Mouse (Mus musculus): ENCODE measurements around the gene Car7. TPM values are rescaled to one million over a fixed set of nuclear protein-coding genes. Genes with fewer than 3 reads are reported as not detected.
A peak's percentile ranks its signal among the peaks of the same experiment; 100 is the strongest.
"Not testable (repeated sequence)": the region's sequence is repeated elsewhere in the genome, so short reads cannot be mapped to it uniquely, and the experiment has no call there.

Gene Car7
- total and polyA plus RNA-seq, 2 experiments from 2014 or later = 2.3 to 3.5 TPM

- no peaks in the 10 kb centered on the region for H3K4me1 ChIP-seq (ENCODE audit: insufficient read depth, low read length)
- peak; percentile 92 for TF ChIP-seq CTCF (IDR thresholded peaks at IDR 0.05; ENCODE audit: low read depth)
- ATAC-seq (peak; percentile 94), DNase-seq (ENCODE audit: low spot score) (peak; percentile 96)
- no peaks in the 10 kb centered on the region for H3K27me3 ChIP-seq (ENCODE audit: insufficient read depth, low read length)
- H3K9me3 ChIP-seq (ENCODE audit: low read length) = no peaks in the 10 kb centered on the region
- no peak overlapping the region for H3K9ac ChIP-seq (replicated peaks; ENCODE audit: low read length)
- WGBS = 18% methylated on average over 22 of the region's 22 CpGs
- H3K36me3 ChIP-seq (ENCODE audit: insufficient read depth, low read length) = no peaks in the 10 kb centered on the region
- peak overlapping the region; percentile 42 for H3K4me2 ChIP-seq (ENCODE audit: low read depth, low read length)
- H3K4me3 ChIP-seq (ENCODE audit: low read length) = no peak overlapping the region
- H3K27ac ChIP-seq = no peak overlapping the region
Observed at GRCm38 (mm10) chr8:104564633-104565456, 30.4 kb downstream of the Car7 start.

GRCm38 (mm10) chr8:104565457-104565798 lies 30.9 kb downstream of the Car7 start:
- H3K4me2 ChIP-seq (ENCODE audit: low read depth, low read length) = no peak overlapping the region
- H3K36me3 ChIP-seq (ENCODE audit: insufficient read depth, low read length) = no peaks in the 10 kb centered on the region
- no peak for DNase-seq (ENCODE audit: low spot score)
- 98% methylated on average over 5 of the region's 5 CpGs for WGBS
- ATAC-seq = peak; percentile 10; the same call in 1 of the 2 replicates
- no peak overlapping the region for H3K9ac ChIP-seq (replicated peaks; ENCODE audit: low read length)
- no peaks in the 10 kb centered on the region for H3K9me3 ChIP-seq (ENCODE audit: low read length)
- H3K4me1 ChIP-seq (ENCODE audit: insufficient read depth, low read length) = no peaks in the 10 kb centered on the region
- H3K27ac ChIP-seq = no peak overlapping the region
- H3K4me3 ChIP-seq (ENCODE audit: low read length) = no peak overlapping the region
- TF ChIP-seq CTCF (IDR thresholded peaks at IDR 0.05; ENCODE audit: low read depth) = no peak
- no peaks in the 10 kb centered on the region for H3K27me3 ChIP-seq (ENCODE audit: insufficient read depth, low read length)

- 57% methylated on average over 1 of the region's 1 CpGs for WGBS
- ATAC-seq (no peak), DNase-seq (ENCODE audit: low spot score) (peak; percentile 47)
- no peaks in the 10 kb centered on the region for H3K9me3 ChIP-seq (ENCODE audit: low read length)
- no peak overlapping the region for H3K27ac ChIP-seq
- H3K4me3 ChIP-seq (ENCODE audit: low read length) = no peak overlapping the region
- TF ChIP-seq CTCF (IDR thresholded peaks at IDR 0.05; ENCODE audit: low read depth) = peak; percentile 53
- no peaks in the 10 kb centered on the region for H3K4me1 ChIP-seq (ENCODE audit: insufficient read depth, low read length)
- H3K4me2 ChIP-seq (ENCODE audit: low read depth, low read length) = no peak overlapping the region
- no peaks in the 10 kb centered on the region for H3K36me3 ChIP-seq (ENCODE audit: insufficient read depth, low read length)
- no peaks in the 10 kb centered on the region for H3K27me3 ChIP-seq (ENCODE audit: insufficient read depth, low read length)
- no peak overlapping the region for H3K9ac ChIP-seq (replicated peaks; ENCODE audit: low read length)
Observed at GRCm38 (mm10) chr8:104569559-104569958, 35.1 kb downstream of the Car7 start.

GRCm38 (mm10) chr8:104570436-104571343 lies 36.2 kb downstream of the Car7 start:
- Histone ChIP-seq H3K4me3 (ENCODE audit: low read length) (peak overlapping the region; percentile 37), H3K9me3 (ENCODE audit: low read length) (no peaks in the 10 kb centered on the region), H3K27ac (no peak overlapping the region), H3K4me1 (ENCODE audit: insufficient read depth, low read length) (no peaks in the 10 kb centered on the region), H3K9ac (replicated peaks; ENCODE audit: low read length) (peak overlapping the region; percentile 22; the same call in 1 of the 2 replicates), H3K27me3 (ENCODE audit: insufficient read depth, low read length) (no peaks in the 10 kb centered on the region), H3K36me3 (ENCODE audit: insufficient read depth, low read length) (no peaks in the 10 kb centered on the region), H3K4me2 (ENCODE audit: low read depth, low read length) (peak overlapping the region; percentile 80)
- peak; percentile 75 for TF ChIP-seq CTCF (IDR thresholded peaks at IDR 0.05; ENCODE audit: low read depth)
- ATAC-seq (peak; percentile 79), DNase-seq (ENCODE audit: low spot score) (peak; percentile 90)
- WGBS = 5% methylated on average over 26 of the region's 26 CpGs

GRCm38 (mm10) chr8:104576820-104577219 lies 42.3 kb downstream of the Car7 start:
- DNase-seq (ENCODE audit: low spot score) (no peak), ATAC-seq (no peak)
- no peak overlapping the region for H3K4me3 ChIP-seq (ENCODE audit: low read length)
- whole genome bisulfite sequencing = 82% methylated on average over 3 of the region's 3 CpGs
- TF ChIP-seq CTCF (IDR thresholded peaks at IDR 0.05; ENCODE audit: low read depth) = no peak
- no peaks in the 10 kb centered on the region for H3K9me3 ChIP-seq (ENCODE audit: low read length)
- H3K9ac ChIP-seq (replicated peaks; ENCODE audit: low read length) = no peak overlapping the region
- no peaks in the 10 kb centered on the region for H3K27me3 ChIP-seq (ENCODE audit: insufficient read depth, low read length)
- H3K4me2 ChIP-seq (ENCODE audit: low read depth, low read length) = no peak overlapping the region
- H3K4me1 ChIP-seq (ENCODE audit: insufficient read depth, low read length) = no peaks in the 10 kb centered on the region
- H3K36me3 ChIP-seq (ENCODE audit: insufficient read depth, low read length) = no peaks in the 10 kb centered on the region
- H3K27ac ChIP-seq = no peak overlapping the region

GRCm38 (mm10) chr8:104577606-104578005 lies 43.1 kb downstream of the Car7 start:
- H3K9me3 ChIP-seq (ENCODE audit: low read length); H3K4me2 ChIP-seq (ENCODE audit: low read depth, low read length); H3K36me3 ChIP-seq (ENCODE audit: insufficient read depth, low read length); ATAC-seq; DNase-seq (ENCODE audit: low spot score); H3K27me3 ChIP-seq (ENCODE audit: insufficient read depth, low read length); H3K9ac ChIP-seq (replicated peaks; ENCODE audit: low read length); H3K27ac ChIP-seq; H3K4me1 ChIP-seq (ENCODE audit: insufficient read depth, low read length); H3K4me3 ChIP-seq (ENCODE audit: low read length): not testable (repeated sequence)
- 77% methylated on average over 17 of the region's 17 CpGs for WGBS
